Mouse (Mus musculus) hindbrain, embryonic 11.5 days (tissue): ENCODE data around the gene Mrpl16. TPM values are rescaled to one million over a fixed set of nuclear protein-coding genes. Genes with fewer than 3 reads are reported as not detected.

ENCODE experiments used
- ATAC-seq: fragments of 200-750 bp; cut with Nextera tagmentation; 2 replicates; pipeline ENCODE4 v1.8.0; 2017; ENCODE audit warnings: mild to moderate bottlenecking, moderate TSS enrichment, moderate library complexity; ENCODE audit not compliant: low FRiP score
- DNase-seq: peaks from one replicate; pipeline ENCODE4 v3.0.0-alpha.2; 2015; ENCODE audit warnings: low spot score
- H3K27ac ChIP-seq: fragments of 300-500 bp; sonication (generic); 2 replicates; pipeline ENCODE4 v1.5.1; 2014; ENCODE audit warnings: mild to moderate bottlenecking, low read depth, low read length
- H3K27me3 ChIP-seq: fragments of 300-500 bp; sonication (generic); 2 replicates; pipeline ENCODE4 v1.6.1; 2014; ENCODE audit warnings: mild to moderate bottlenecking, low read length, moderate library complexity, mixed read lengths; ENCODE audit not compliant: control insufficient read depth, insufficient read depth
- H3K36me3 ChIP-seq: fragments of 300-500 bp; sonication (generic); 2 replicates; pipeline ENCODE4 v1.6.1; 2014; ENCODE audit warnings: mild to moderate bottlenecking, low read length, moderate library complexity, mixed read lengths; ENCODE audit not compliant: control insufficient read depth, insufficient read depth
- H3K4me1 ChIP-seq: fragments of 300-500 bp; sonication (generic); replicated peaks from 2 replicates; pipeline ENCODE4 v1.6.1; 2014; ENCODE audit warnings: low read length, mixed read lengths; ENCODE audit not compliant: control insufficient read depth, insufficient read depth
- H3K4me2 ChIP-seq: fragments of 300-500 bp; sonication (generic); replicated peaks from 2 replicates; pipeline ENCODE4 v1.6.1; 2014; ENCODE audit warnings: mild to moderate bottlenecking, low read depth, low read length
- H3K4me3 ChIP-seq: fragments of 300-500 bp; sonication (generic); 2 replicates; pipeline ENCODE4 v1.5.1; 2014; ENCODE audit warnings: low read depth, low read length
- H3K9ac ChIP-seq: fragments of 300-500 bp; sonication (generic); 2 replicates; pipeline ENCODE4 v1.6.1; 2014; ENCODE audit warnings: low read depth, low read length
- H3K9me3 ChIP-seq: fragments of 300-500 bp; sonication (generic); 2 replicates; pipeline ENCODE4 v1.6.1; 2016; ENCODE audit warnings: low read length; ENCODE audit not compliant: control insufficient read depth
- WGBS: fragments of 180-500 bp; shearing (Covaris S2); extraction: QIAGEN DNeasy Blood & Tissue Kit; methylation state at CpG from one replicate; pipeline ENCODE4 v1.1.7; 2014; 5-methylcytosine and 5-hydroxymethylcytosine counted together
- polyA plus RNA-seq: library from polyadenylated mRNA; unstranded; fragments of >200 nt; fragmentation: Nextera tagmentation; extraction: Ambion mirVana; gene quantifications from 2 replicates; pipeline ENCODE4 v1.2.1, GENCODE M21; 2014

Gene Mrpl16
- polyA plus RNA-seq, 1 experiment from 2014 or later, result 49.2 TPM

DNA sequence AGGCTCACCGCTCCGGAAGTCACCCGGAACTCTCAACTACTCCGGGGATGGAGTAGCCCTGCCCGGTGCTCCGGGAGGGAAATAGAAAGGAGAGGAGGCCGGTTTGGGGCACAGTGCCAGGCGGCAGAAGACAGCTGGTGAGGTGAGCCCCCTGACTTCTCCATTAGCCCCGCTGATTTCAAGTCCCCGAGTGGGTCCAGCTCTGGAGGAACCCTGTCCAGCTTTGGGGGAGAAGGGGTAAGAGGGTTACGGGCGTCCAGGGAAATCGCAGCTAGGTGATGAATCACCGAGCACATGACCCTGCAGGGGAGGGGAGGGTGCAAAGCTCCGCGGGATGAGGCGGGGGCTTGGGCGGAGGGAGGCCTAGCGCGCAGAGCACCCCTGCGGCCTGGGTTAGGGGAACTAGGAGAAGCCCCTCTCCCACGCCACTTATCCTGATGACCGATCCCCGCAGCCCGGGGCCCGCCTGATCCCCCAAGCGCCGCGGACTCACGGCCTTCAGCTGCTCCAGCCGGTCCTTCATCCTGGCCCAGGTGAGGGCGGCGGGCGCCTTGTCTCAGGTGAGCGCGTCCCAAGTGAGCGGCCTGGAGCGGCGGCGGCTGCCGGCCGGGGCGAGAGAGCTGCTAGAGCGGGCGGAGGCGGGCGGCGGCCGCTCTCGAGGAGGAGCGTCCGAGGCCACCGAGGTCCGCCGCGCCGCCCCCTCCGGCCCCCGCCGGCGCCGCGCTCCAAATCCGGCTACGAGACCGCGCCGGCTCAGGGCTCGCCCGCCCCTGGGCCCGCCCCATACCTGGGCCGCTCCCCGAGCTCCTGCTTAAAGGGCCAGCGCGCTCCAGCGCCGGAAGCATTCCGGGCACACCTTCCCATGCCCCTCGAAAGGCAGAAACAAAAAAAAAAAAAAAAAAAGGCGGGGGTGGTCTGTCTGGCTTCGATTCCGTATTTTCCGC is 48.3 kb downstream of the Mrpl16 start:
- H3K9ac ChIP-seq, result peak overlapping the region; percentile 58
- no peaks in the 10 kb centered on the region for H3K36me3 ChIP-seq
- H3K9me3 ChIP-seq, result no peaks in the 10 kb centered on the region
- DNase-seq (peak; percentile 64), ATAC-seq (peak; percentile 70)
- H3K4me1 ChIP-seq, result no peaks in the 10 kb centered on the region
- peaks cover 36% of the 10 kb centered on the region for H3K27me3 ChIP-seq
- peak overlapping the region; percentile 98 for H3K4me2 ChIP-seq
- peak overlapping the region; percentile 61 for H3K4me3 ChIP-seq
- WGBS, result under 1% methylated on average over 51 of the region's 83 CpGs
- H3K27ac ChIP-seq, result no peak overlapping the region

- no peaks in the 10 kb centered on the region for H3K9me3 ChIP-seq
- peaks cover 36% of the 10 kb centered on the region for H3K27me3 ChIP-seq
- no peak for ATAC-seq
- peak within 1 kb of the TSS; percentile 98 for H3K4me2 ChIP-seq
- no peaks in the 10 kb centered on the region for H3K36me3 ChIP-seq
- H3K27ac ChIP-seq, result no peak within 1 kb of the TSS
- peak; percentile 46 for DNase-seq
- peak within 1 kb of the TSS; percentile 58 for H3K9ac ChIP-seq
- peak within 1 kb of the TSS; percentile 61 for H3K4me3 ChIP-seq
- WGBS, result under 1% methylated on average over 20 of the region's 20 CpGs
- H3K4me1 ChIP-seq, result no peaks in the 10 kb centered on the region
Observed at GRCm38 (mm10) chr19:11819143-11819700, 49.0 kb downstream of the Mrpl16 start, which contains the start of gene Stx3. TSS of gene Stx3 (minus strand) at chr19:11819403.

DNA sequence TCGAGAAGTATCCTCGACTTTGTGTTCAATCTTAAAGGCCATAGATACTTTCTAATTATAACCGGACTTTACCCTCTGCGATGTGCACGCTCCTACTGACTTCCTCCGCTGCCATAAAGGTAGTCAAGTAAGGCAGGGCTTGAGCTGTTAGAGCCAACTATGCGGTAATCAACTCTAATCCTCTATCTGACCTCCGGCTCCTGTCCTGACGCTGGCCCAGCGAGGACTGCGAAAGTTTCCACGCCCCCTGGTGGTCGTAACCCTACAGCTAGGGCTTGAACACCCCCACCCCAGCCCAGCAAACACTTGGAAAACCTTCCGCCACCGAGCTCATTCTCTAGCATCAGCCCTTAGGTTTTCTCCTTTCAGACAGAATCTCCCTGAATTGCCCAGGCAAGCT is 49.6 kb downstream of the Mrpl16 start:
- peak; percentile 92 for DNase-seq
- Histone ChIP-seq H3K9me3 (no peaks in the 10 kb centered on the region), H3K9ac (no peak overlapping the region), H3K27me3 (peaks cover 36% of the 10 kb centered on the region), H3K27ac (no peak overlapping the region), H3K4me2 (peak overlapping the region; percentile 98), H3K4me1 (no peaks in the 10 kb centered on the region), H3K36me3 (no peaks in the 10 kb centered on the region), H3K4me3 (peak overlapping the region; percentile 61)
- 2% methylated on average over 15 of the region's 15 CpGs for WGBS
- ATAC-seq, result peak; percentile 87

DNA sequence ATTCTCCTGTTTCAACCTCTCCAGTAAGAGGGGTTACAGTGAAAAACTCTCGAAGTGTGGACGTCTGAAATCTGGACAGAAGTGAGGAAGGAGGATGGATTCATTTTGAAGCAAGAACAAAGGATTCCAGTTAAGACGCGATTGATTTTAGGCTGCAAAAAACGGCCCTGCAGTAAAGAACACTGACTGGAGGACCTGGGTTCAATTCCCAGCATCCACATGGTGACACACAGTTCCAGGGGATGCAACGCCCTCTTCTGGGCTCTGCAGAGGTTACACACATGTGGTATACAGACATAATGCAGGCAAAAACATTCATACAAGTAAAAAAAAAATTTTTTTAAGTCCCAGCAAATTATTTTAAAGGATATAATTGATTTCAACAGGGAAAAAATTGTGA is 50.0 kb downstream of the Mrpl16 start:
- H3K9me3 ChIP-seq, result no peaks in the 10 kb centered on the region
- H3K9ac ChIP-seq, result no peak overlapping the region
- no peak overlapping the region for H3K4me3 ChIP-seq
- no peaks in the 10 kb centered on the region for H3K4me1 ChIP-seq
- H3K27me3 ChIP-seq, result peaks cover 36% of the 10 kb centered on the region
- no peaks in the 10 kb centered on the region for H3K36me3 ChIP-seq
- H3K4me2 ChIP-seq, result peak overlapping the region; percentile 98
- WGBS, result 42% methylated on average over 6 of the region's 6 CpGs
- DNase-seq (no peak), ATAC-seq (0 out of 2 replicates have a peak, but pooled peaks have one; percentile 41)
- no peak overlapping the region for H3K27ac ChIP-seq

- H3K4me2 ChIP-seq, result no peak overlapping the region
- H3K4me1 ChIP-seq, result no peaks in the 10 kb centered on the region
- H3K9ac ChIP-seq, result no peak overlapping the region
- H3K9me3 ChIP-seq, result no peaks in the 10 kb centered on the region
- WGBS, result 26% methylated on average over 4 of the region's 4 CpGs
- ATAC-seq, result no peak
- H3K27ac ChIP-seq, result no peak overlapping the region
- H3K27me3 ChIP-seq, result peaks cover 17% of the 10 kb centered on the region
- no peaks in the 10 kb centered on the region for H3K36me3 ChIP-seq
- H3K4me3 ChIP-seq, result no peak overlapping the region
- DNase-seq, result no peak
Observed at GRCm38 (mm10) chr19:11823346-11824065, 53.3 kb downstream of the Mrpl16 start.

Other genes with a start within 250 kb of the Mrpl16 start
- gene Ms4a4d, start 233.6 kb upstream of the Mrpl16 start, polyA plus RNA-seq, result 0.42 and 0.59 TPM in 2 replicates
- 4.6 and 4.8 TPM in 2 replicates for gene Ms4a6d, start 165.5 kb upstream of the Mrpl16 start, polyA plus RNA-seq
- gene Ms4a2, start 146.7 kb upstream of the Mrpl16 start, polyA plus RNA-seq, result 0.15 TPM in 1 of 2 replicates, not detected in the other
- 0.36 TPM in 1 of 2 replicates, not detected in the other for gene Ms4a3, start 129.5 kb upstream of the Mrpl16 start, polyA plus RNA-seq
- not detected in 2 replicates for gene Oosp2, start 109.8 kb upstream of the Mrpl16 start, polyA plus RNA-seq
- gene Oosp1, start 79.2 kb upstream of the Mrpl16 start, polyA plus RNA-seq, result not detected in 2 replicates
- gene Oosp3, start 73.3 kb upstream of the Mrpl16 start, polyA plus RNA-seq, result not detected in 2 replicates
- not detected in 2 replicates for gene Gif, start 22.8 kb upstream of the Mrpl16 start, polyA plus RNA-seq
- gene Stx3, start 49.0 kb downstream of the Mrpl16 start, polyA plus RNA-seq, result 6.7 and 8.1 TPM in 2 replicates
- 0.12 TPM in 1 of 2 replicates, not detected in the other for gene Olfr1417, start 68.8 kb downstream of the Mrpl16 start, polyA plus RNA-seq
- not detected in 2 replicates for gene Olfr1418, start 90.7 kb downstream of the Mrpl16 start, polyA plus RNA-seq
- gene Olfr1419, start 104.7 kb downstream of the Mrpl16 start, polyA plus RNA-seq, result not detected in 2 replicates
- gene Olfr1420, start 116.2 kb downstream of the Mrpl16 start, polyA plus RNA-seq, result 0.15 TPM in 1 of 2 replicates, not detected in the other
- 26.5 and 29.2 TPM in 2 replicates for gene Patl1, start 142.0 kb downstream of the Mrpl16 start, polyA plus RNA-seq
- 7.5 and 8.3 TPM in 2 replicates for gene Osbp, start 195.6 kb downstream of the Mrpl16 start, polyA plus RNA-seq